Mouse (Mus musculus) right cerebral cortex, adult 2 months (tissue): Measurements from ENCODE around the gene Thap8.

Experiments
- DNase-seq, 2 experiments: peaks; one replicate each; pipeline ENCODE4 v3.0.0; 2021 to 2022; ENCODE audit warnings: low spot score in 2 of 2

Gene Thap8

DNA sequence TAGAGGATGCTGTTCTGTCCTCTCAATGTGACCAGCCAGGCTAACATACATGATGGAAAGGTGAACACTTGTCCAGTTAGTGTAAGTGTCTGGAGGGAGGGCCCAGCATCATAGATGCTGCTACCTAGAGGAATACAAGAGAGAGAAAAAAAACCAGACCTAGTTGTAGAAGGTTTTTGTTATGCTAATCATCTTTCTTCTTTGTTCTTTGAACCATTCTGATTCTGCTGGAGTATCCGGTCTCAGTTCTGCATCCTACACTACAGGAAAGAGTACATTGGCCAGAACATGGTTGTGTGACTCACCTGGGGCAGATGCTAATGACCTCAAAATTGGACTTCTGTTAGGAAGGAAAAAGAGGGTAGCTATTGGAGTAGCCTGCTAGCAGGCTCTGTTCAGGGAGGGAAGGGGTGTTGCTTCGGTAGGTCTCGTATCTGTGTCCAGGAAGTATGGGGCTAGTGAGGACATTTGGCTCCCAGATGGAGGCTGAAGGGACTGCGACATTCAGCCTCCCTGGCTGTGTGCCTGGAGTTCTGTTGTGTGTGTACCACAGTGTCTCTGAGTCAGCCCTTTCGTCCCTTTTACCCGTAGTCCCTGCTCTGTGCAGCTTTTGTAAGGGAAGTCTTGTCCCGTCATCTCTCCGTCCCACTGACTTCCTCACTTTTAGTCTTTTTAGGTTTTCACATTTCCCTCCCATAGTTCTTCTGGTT, 7.0 kb downstream of the Thap8 start:
- DNase-seq: no peak

DNA sequence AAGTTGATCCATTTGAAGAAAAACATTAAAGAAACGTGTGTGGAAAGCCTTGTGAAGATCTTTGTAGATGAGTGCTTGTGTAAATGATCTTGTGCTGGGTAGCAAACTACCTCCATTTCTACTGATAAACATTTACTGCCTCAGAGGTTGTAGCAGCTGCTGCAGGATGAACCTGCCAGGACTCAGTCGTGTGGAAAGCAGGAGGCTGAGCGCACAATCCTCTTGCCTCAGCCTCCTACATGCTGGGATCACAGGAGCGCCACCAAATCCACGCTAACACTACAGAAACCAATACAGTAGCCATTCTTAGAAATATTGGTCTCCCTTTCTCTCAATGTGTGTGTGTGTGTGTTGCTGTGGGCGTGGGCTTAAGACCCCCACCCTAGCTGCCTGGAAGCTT, 8.2 kb downstream of the Thap8 start:
- DNase-seq: no peak

DNA sequence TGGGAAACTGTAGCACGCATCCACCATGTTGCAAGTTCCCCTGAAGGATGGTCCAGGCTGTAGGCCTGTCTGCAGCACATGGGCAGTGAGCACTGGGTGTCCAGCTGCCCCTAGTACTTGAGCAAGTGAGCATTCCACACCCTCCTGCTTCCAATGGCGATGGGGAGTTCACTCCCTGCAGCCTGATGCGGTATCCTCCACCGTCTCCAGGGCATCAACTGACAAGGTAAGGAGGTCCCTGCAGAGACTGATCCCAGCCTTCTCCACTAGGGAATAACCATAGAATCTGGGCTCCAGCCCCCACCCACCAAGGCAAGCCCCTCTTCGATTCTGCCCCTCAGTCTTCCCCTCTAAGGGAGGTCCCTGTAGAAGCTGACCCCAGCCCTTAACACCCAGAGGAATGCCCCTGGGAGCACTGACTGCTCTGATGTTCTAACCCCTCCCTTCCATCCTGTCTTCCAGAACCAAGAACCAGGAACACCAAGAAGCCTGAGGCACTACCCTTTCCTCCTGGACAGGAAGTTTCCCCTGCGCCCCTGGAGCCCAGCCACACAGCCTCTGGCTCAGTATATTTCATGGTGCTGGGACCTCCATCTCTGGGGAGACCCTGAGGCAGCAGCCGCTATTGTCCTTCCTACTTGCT, 9.3 kb downstream of the Thap8 start:
- DNase-seq: no peak

DNA sequence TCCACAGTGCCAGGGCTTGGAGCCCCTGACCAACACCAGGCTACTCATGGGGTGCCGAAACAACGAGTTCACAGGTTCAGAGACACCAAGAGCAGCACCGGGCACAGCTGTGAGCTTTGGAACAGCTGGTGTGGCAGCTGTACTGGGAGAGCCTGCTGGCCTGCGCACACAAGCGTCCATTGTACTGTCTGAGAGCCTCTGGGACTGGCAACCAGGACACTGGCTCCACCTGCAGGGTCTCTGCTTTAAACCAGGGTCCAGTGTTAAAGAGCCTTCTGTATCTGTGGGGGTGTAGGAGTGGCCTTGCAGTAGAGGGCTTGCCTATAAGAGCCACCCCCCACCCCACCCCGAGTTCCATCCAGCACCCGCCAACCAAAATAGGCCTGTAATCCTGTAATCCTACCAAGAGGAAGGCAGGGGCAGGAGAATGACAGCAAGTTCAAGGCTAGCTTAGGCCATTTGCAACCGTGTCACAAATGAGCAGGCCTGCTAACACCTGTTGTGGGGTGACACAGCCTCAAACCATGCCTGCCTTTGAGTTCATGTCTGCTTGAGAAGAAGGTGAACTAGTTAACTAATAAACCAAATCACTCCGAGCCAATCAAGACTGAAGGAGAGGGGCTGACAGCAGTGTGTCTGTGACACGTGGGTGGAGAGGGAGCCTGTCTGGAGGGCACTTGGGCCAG, 10.0 kb downstream of the Thap8 start:
- DNase-seq: no peak

DNA sequence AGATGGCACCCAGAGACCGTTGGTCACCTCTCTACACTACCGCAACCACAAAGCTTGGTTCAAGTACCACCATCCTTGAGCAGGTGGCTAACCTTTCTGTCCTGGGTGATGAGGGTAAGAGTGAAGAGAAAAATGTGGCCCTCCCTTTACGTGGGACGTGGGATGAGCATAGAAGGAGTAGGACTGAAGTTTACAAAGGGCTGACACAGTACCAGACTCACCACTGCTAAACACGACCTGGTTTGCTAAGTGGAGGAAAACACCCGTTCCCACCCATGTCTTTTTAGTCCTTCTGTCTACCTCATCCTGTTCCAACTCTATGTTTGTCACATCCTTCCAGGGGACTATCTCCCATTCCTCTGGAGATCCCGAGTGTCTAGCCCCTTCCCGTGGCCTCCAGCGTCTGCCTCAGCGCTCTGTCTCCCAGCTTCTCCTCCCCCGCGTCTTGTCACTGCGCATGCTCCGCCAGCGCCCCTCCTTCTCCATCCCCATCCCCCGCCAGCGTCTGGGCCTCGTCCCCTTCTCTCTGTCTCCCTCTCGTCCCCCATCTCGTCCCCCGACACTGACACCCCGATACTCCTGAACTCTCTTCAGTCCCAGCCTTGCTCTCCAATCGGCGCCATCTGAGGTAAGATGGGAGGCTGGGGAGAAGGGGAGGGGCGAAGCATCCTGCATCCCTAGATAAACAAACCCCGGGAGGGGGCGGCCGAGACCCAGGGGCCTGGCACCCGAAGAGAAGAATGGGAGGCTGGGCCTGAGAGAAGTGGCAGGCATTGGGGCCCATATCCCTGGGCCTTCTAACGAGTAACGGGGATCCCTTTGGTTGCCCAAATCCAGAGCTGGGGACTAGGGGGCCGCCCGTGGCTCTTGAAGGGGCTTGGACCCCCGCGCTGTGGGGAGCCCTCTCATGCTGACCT, 11.6 kb downstream of the Thap8 start, which contains the start of gene Clip3:
Gene Clip3 (plus strand): TSS at position 514 of the 917 bp plus-strand sequence.
- DNase-seq: peak; percentile 93 to 94

- peak; percentile 52 to 59 for DNase-seq
These were observed 13.9 kb downstream of the Thap8 start for GRCm38 (mm10) chr7:30293795-30294194.

GRCm38 (mm10) chr7:30294296-30294695, 14.4 kb downstream of the Thap8 start:
- no peak for DNase-seq

- DNase-seq: peak in 1 of 2 experiments; percentile 41
These were observed 15.2 kb downstream of the Thap8 start for GRCm38 (mm10) chr7:30295103-30295502.

- no peak for DNase-seq
These were observed 16.9 kb downstream of the Thap8 start for GRCm38 (mm10) chr7:30296816-30297215.

- no peak for DNase-seq
These were observed 17.4 kb downstream of the Thap8 start for GRCm38 (mm10) chr7:30297266-30297665.

- no peak for DNase-seq
These were observed 21.0 kb downstream of the Thap8 start for GRCm38 (mm10) chr7:30300914-30301313.

DNA sequence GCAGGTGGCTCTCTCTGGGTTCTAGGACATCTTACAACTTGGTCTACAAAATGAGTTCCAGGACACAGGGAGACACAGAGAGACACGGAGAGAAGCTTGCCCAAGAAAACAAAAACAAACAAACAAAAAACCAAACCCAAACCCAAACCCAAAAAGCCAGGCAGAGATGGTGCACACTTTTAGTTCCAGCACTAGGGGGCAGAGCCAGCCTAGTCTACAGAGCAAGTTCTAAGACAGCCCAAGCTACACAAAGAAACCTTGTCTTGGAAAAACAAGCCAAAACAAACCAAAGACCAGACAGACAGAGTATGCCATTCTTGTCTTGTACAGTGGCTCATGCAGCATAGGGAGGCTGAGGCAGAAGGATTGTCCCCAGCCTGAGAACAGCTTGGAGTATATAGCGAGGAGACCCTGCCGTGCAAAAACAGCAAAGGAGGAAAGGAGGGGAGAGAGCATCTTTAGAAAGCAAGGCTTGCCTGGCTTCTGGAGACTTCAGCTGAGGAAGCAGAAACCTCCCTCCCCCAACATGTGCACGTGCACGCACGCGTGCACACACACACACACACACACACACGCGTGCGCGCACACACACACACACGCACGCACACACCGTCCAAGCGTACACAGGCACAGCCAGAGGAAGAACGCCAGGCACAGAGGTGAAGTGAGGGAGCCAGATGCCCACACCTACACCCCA, 26.3 kb downstream of the Thap8 start:
- DNase-seq: no peak

- peak; percentile 97 for DNase-seq
These were observed 28.4 kb downstream of the Thap8 start, which contains the start of gene Alkbh6 for GRCm38 (mm10) chr7:30308076-30309005. TSS of gene Alkbh6 (plus strand) at chr7:30308717.

GRCm38 (mm10) chr7:30309395-30310129, 29.7 kb downstream of the Thap8 start:
- no peak for DNase-seq

DNA sequence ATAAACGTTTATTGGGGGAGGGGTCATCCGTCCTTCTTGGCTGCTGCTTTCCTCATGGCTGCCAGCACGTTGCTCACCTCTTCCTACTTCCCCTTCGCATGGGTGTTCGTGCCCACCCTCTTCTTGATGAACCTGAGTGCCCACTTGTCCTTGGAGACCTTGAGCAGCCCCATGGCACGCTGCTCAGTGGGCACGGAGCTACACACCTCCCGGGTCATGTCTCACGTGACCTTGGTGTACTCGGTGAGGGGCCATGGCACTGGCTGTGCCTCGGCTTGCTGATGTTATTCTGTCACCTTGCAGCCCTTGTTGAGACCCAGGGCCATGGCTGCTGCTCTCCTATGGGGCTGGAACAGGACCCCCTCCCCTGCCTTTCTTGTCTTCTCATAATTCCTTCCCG, 30.2 kb downstream of the Thap8 start:
- no peak for DNase-seq

DNA sequence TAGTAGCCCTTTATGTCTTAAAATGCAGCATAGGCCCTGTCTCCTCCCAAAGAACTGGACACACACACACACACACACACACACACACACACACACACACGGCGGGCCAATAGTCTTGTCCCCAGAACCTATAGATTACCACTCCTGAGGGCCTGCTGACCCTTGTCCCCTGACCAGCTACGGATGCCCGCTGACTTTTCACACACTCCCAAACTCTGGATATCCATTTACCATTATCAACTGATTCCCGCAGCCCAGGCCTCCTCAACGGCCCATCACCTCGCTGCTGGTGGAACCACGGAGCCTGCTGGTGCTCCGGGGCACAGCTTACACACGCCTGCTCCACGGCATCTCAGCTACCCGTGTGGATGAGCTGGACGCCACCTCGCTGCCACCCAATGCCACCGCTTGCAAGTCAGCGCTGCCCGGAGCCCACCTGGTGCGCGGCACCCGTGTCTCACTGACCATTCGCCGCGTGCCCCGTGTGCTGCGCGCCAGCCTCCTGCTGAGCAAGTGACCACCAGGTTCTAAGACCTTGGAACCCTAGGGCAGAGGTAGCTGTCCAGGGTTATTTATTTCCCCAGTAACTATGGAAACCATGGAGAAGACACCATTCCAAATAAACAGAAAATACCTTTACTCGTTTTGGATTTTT, 33.9 kb downstream of the Thap8 start:
- DNase-seq: no peak

DNA sequence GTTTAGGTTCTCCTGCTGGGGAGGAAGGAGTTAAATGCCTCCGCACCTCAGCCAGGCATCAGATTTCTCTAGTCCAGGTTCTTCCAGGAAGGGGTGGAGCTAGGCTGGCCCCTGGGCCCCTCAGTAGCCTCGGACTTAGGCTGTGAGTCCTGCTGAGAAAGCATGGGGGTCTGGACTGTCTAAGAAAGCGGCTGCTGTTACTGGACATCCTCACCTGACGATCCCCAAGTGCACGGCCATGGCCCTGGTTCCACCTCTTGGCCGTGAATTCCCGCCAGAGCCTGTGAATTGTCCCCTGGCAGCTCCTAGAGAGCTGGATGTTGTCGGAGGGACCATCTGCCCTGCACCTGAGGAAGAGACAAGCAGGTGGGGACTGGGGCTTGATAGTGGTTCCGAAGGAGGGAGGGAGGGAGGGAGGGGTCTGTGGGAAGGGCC, 34.8 kb downstream of the Thap8 start, which contains the start of gene Syne4:
Gene Syne4 (plus strand): TSS at position 87 of the 435 bp plus-strand sequence.
- no peak for DNase-seq
